Mouse (Mus musculus) intestine, embryonic 15.5 days (tissue): ENCODE results near the gene Rmnd1. TPM values are rescaled to one million over a fixed set of nuclear protein-coding genes. Genes with fewer than 3 reads are reported as not detected.

Source experiments
- polyA plus RNA-seq: library from polyadenylated mRNA; unstranded; fragments of >200 nt; fragmentation: Nextera tagmentation; extraction: Ambion mirVana; gene quantifications from 2 replicates; pipeline ENCODE4 v1.2.1, GENCODE M21; 2015

The Rmnd1 gene
- polyA plus RNA-seq, 1 experiment from 2014 or later = 44.9 TPM

Other genes with a start within 250 kb of the Rmnd1 start
- 48.3 and 50.6 TPM in 2 replicates for gene Akap12, start 166.0 kb downstream of the Rmnd1 start, polyA plus RNA-seq
- 11.7 and 12.0 TPM in 2 replicates for gene Zbtb2, start 44.3 kb downstream of the Rmnd1 start, polyA plus RNA-seq
- 16.4 and 16.6 TPM in 2 replicates for gene Armt1, start 79 bp upstream of the Rmnd1 start, polyA plus RNA-seq
- 0.08 and 0.09 TPM in 2 replicates for gene Ccdc170, start 50.1 kb upstream of the Rmnd1 start, polyA plus RNA-seq
- gene Esr1, start 179.2 kb upstream of the Rmnd1 start, polyA plus RNA-seq = 0.59 and 0.63 TPM in 2 replicates